Mouse (Mus musculus) limb, embryonic 12.5 days (tissue): ENCODE data around the gene Lrriq4. TPM values are rescaled to one million over a fixed set of nuclear protein-coding genes. Genes with fewer than 3 reads are reported as not detected.

Source experiments
- ATAC-seq: fragments of 200-750 bp; cut with Nextera tagmentation; 2 replicates; pipeline ENCODE4 v1.8.0; 2017; ENCODE audit warnings: low read depth, moderate TSS enrichment; ENCODE audit not compliant: insufficient number of reproducible peaks, insufficient read depth, low FRiP score, low TSS enrichment
- H3K27ac ChIP-seq: fragments of 300-500 bp; sonication (generic); 2 replicates; pipeline ENCODE4 v1.5.1; 2016; ENCODE audit warnings: mild to moderate bottlenecking, moderate library complexity
- H3K27me3 ChIP-seq: fragments of 300-500 bp; sonication (generic); 2 replicates; pipeline ENCODE4 v1.6.1; 2016; ENCODE audit warnings: mild to moderate bottlenecking, moderate library complexity
- H3K36me3 ChIP-seq: fragments of 300-500 bp; sonication (generic); 2 replicates; pipeline ENCODE4 v1.6.1; 2016; ENCODE audit warnings: mild to moderate bottlenecking, moderate library complexity
- H3K4me1 ChIP-seq: fragments of 300-500 bp; sonication (generic); replicated peaks from 2 replicates; pipeline ENCODE4 v1.6.1; 2016
- H3K4me2 ChIP-seq: fragments of 300-500 bp; sonication (generic); 2 replicates; pipeline ENCODE4 v1.6.1; 2016; ENCODE audit warnings: mild to moderate bottlenecking, moderate library complexity
- H3K4me3 ChIP-seq: fragments of 300-500 bp; sonication (generic); replicated peaks from 2 replicates; pipeline ENCODE4 v1.5.1; 2016; ENCODE audit warnings: mild to moderate bottlenecking
- H3K9ac ChIP-seq: fragments of 300-500 bp; sonication (generic); replicated peaks from 2 replicates; pipeline ENCODE4 v1.6.1; 2016; ENCODE audit warnings: mild to moderate bottlenecking, moderate library complexity
- H3K9me3 ChIP-seq: fragments of 300-500 bp; sonication (generic); 2 replicates; pipeline ENCODE4 v1.6.1; 2016; ENCODE audit warnings: mild to moderate bottlenecking, moderate library complexity
- WGBS: fragments of 180-500 bp; shearing (Covaris S2); methylation state at CpG from one replicate; pipeline ENCODE4 v1.1.7; 2016; 5-methylcytosine and 5-hydroxymethylcytosine counted together
- polyA plus RNA-seq: library from polyadenylated mRNA; unstranded; fragments of >200 nt; fragmentation: Nextera tagmentation; extraction: Ambion mirVana; gene quantifications from 2 replicates; pipeline ENCODE4 v1.2.1, GENCODE M21; 2016

Lrriq4 gene
- polyA plus RNA-seq, 1 experiment from 2014 or later, result not detected

GRCm38 (mm10) chr3:30608999-30609398 is 35.3 kb upstream of the Lrriq4 start:
- Histone ChIP-seq H3K4me3 (no peak overlapping the region), H3K36me3 (peaks cover 82% of the 10 kb centered on the region), H3K27ac (no peak overlapping the region), H3K4me2 (no peak overlapping the region), H3K9ac (no peak overlapping the region), H3K9me3 (no peaks in the 10 kb centered on the region), H3K4me1 (no peaks in the 10 kb centered on the region), H3K27me3 (no peaks in the 10 kb centered on the region)
- 88% methylated on average over 3 of the region's 3 CpGs for WGBS
- no peak for ATAC-seq

GRCm38 (mm10) chr3:30610930-30611329 is 33.4 kb upstream of the Lrriq4 start:
- 90% methylated on average over 4 of the region's 4 CpGs for WGBS
- H3K4me1 ChIP-seq, result no peaks in the 10 kb centered on the region
- ATAC-seq, result no peak
- H3K27ac ChIP-seq, result no peak overlapping the region
- H3K4me3 ChIP-seq, result no peak overlapping the region
- H3K9me3 ChIP-seq, result no peaks in the 10 kb centered on the region
- H3K36me3 ChIP-seq, result peaks cover 83% of the 10 kb centered on the region
- no peaks in the 10 kb centered on the region for H3K27me3 ChIP-seq
- H3K9ac ChIP-seq, result no peak overlapping the region
- no peak overlapping the region for H3K4me2 ChIP-seq

- peaks cover 59% of the 10 kb centered on the region for H3K36me3 ChIP-seq
- 88% methylated on average over 8 of the region's 8 CpGs for WGBS
- ATAC-seq, result no peak
- no peak overlapping the region for H3K9ac ChIP-seq
- H3K4me1 ChIP-seq, result no peaks in the 10 kb centered on the region
- no peaks in the 10 kb centered on the region for H3K27me3 ChIP-seq
- no peaks in the 10 kb centered on the region for H3K9me3 ChIP-seq
- H3K4me2 ChIP-seq, result no peak overlapping the region
- H3K27ac ChIP-seq, result no peak overlapping the region
- no peak overlapping the region for H3K4me3 ChIP-seq
Observed at GRCm38 (mm10) chr3:30620132-30620531, 24.2 kb upstream of the Lrriq4 start.

GRCm38 (mm10) chr3:30633681-30634080 is 10.6 kb upstream of the Lrriq4 start:
- Histone ChIP-seq H3K4me3 (no peak overlapping the region), H3K36me3 (no peaks in the 10 kb centered on the region), H3K4me2 (no peak overlapping the region), H3K4me1 (no peaks in the 10 kb centered on the region), H3K27ac (no peak overlapping the region), H3K9me3 (0 out of 2 replicates have a peak, but pooled peaks cover 4% of the 10 kb centered on the region), H3K27me3 (no peaks in the 10 kb centered on the region), H3K9ac (no peak overlapping the region)
- ATAC-seq, result no peak
- WGBS, result 64% methylated on average over 3 of the region's 3 CpGs

GRCm38 (mm10) chr3:30635629-30636028 is 8.7 kb upstream of the Lrriq4 start:
- WGBS, result 87% methylated on average over 4 of the region's 4 CpGs
- Histone ChIP-seq H3K27me3 (no peaks in the 10 kb centered on the region), H3K9me3 (0 out of 2 replicates have a peak, but pooled peaks cover 4% of the 10 kb centered on the region), H3K4me3 (no peak overlapping the region), H3K27ac (no peak overlapping the region), H3K9ac (no peak overlapping the region), H3K4me2 (no peak overlapping the region), H3K36me3 (no peaks in the 10 kb centered on the region), H3K4me1 (no peaks in the 10 kb centered on the region)
- no peak for ATAC-seq

- H3K4me3 ChIP-seq, result no peak overlapping the region
- H3K4me2 ChIP-seq, result peak overlapping the region; percentile 74; the same call in 1 of the 2 replicates
- H3K36me3 ChIP-seq, result no peaks in the 10 kb centered on the region
- no peak overlapping the region for H3K27ac ChIP-seq
- H3K9me3 ChIP-seq, result no peaks in the 10 kb centered on the region
- no peak overlapping the region for H3K9ac ChIP-seq
- 51% methylated on average over 8 of the region's 8 CpGs for WGBS
- H3K4me1 ChIP-seq, result peaks cover 17% of the 10 kb centered on the region
- peaks cover 39% of the 10 kb centered on the region for H3K27me3 ChIP-seq
- ATAC-seq, result no peak
Observed at GRCm38 (mm10) chr3:30646761-30647160, 2.5 kb downstream of the Lrriq4 start.

- Histone ChIP-seq H3K36me3 (no peaks in the 10 kb centered on the region), H3K27ac (no peak within 1 kb of the TSS), H3K9ac (peak within 1 kb of the TSS; percentile 58), H3K9me3 (no peaks in the 10 kb centered on the region), H3K27me3 (peaks cover 39% of the 10 kb centered on the region), H3K4me3 (peak within 1 kb of the TSS; percentile 43), H3K4me1 (peaks cover 17% of the 10 kb centered on the region), H3K4me2 (peak within 1 kb of the TSS; percentile 74)
- 2% methylated on average over 25 of the region's 25 CpGs for WGBS
- ATAC-seq, result peak; percentile 82; the same call in 1 of the 2 replicates
Observed at GRCm38 (mm10) chr3:30647440-30648090, 3.3 kb downstream of the Lrriq4 start, which contains the start of gene Lrrc34. TSS of gene Lrrc34 (minus strand) at chr3:30647869.

GRCm38 (mm10) chr3:30648466-30648865 is 4.2 kb downstream of the Lrriq4 start:
- no peaks in the 10 kb centered on the region for H3K36me3 ChIP-seq
- H3K4me2 ChIP-seq, result no peak overlapping the region
- H3K27me3 ChIP-seq, result peaks cover 39% of the 10 kb centered on the region
- ATAC-seq, result no peak
- H3K9me3 ChIP-seq, result no peaks in the 10 kb centered on the region
- no peak overlapping the region for H3K4me3 ChIP-seq
- peaks cover 17% of the 10 kb centered on the region for H3K4me1 ChIP-seq
- 94% methylated on average over 2 of the region's 2 CpGs for WGBS
- no peak overlapping the region for H3K27ac ChIP-seq
- no peak overlapping the region for H3K9ac ChIP-seq

GRCm38 (mm10) chr3:30650062-30650841 is 5.9 kb downstream of the Lrriq4 start:
- no peaks in the 10 kb centered on the region for H3K9me3 ChIP-seq
- peaks cover 44% of the 10 kb centered on the region for H3K27me3 ChIP-seq
- ATAC-seq, result no peak
- no peak overlapping the region for H3K27ac ChIP-seq
- peak overlapping the region; percentile 88 for H3K4me2 ChIP-seq
- peaks cover 17% of the 10 kb centered on the region for H3K4me1 ChIP-seq
- peak overlapping the region; percentile 43 for H3K4me3 ChIP-seq
- no peaks in the 10 kb centered on the region for H3K36me3 ChIP-seq
- WGBS, result 1% methylated on average over 41 of the region's 41 CpGs
- peak overlapping the region; percentile 24 for H3K9ac ChIP-seq

- no peak overlapping the region for H3K4me2 ChIP-seq
- no peak for ATAC-seq
- H3K9me3 ChIP-seq, result no peaks in the 10 kb centered on the region
- no peaks in the 10 kb centered on the region for H3K4me1 ChIP-seq
- WGBS, result 86% methylated on average over 5 of the region's 5 CpGs
- no peak overlapping the region for H3K9ac ChIP-seq
- H3K36me3 ChIP-seq, result no peaks in the 10 kb centered on the region
- H3K27ac ChIP-seq, result no peak overlapping the region
- peaks cover 10% of the 10 kb centered on the region for H3K27me3 ChIP-seq
- H3K4me3 ChIP-seq, result no peak overlapping the region
Observed at GRCm38 (mm10) chr3:30655937-30656336, 11.6 kb downstream of the Lrriq4 start.

GRCm38 (mm10) chr3:30658486-30658885 is 14.2 kb downstream of the Lrriq4 start:
- H3K9me3 ChIP-seq, result no peaks in the 10 kb centered on the region
- no peaks in the 10 kb centered on the region for H3K36me3 ChIP-seq
- ATAC-seq, result no peak
- H3K9ac ChIP-seq, result no peak overlapping the region
- no peak overlapping the region for H3K4me2 ChIP-seq
- no peak overlapping the region for H3K4me3 ChIP-seq
- no peak overlapping the region for H3K27ac ChIP-seq
- 88% methylated on average over 9 of the region's 9 CpGs for WGBS
- H3K4me1 ChIP-seq, result no peaks in the 10 kb centered on the region
- H3K27me3 ChIP-seq, result peaks cover 5% of the 10 kb centered on the region; the same call in 1 of the 2 replicates
